Mouse (Mus musculus): ENCODE data around the gene Atp6v1g1. TPM values are rescaled to one million over a fixed set of nuclear protein-coding genes. Genes with fewer than 3 reads are reported as not detected.

Gene Atp6v1g1
- polyA plus RNA-seq, 1 experiment = 16.2 TPM

DNA sequence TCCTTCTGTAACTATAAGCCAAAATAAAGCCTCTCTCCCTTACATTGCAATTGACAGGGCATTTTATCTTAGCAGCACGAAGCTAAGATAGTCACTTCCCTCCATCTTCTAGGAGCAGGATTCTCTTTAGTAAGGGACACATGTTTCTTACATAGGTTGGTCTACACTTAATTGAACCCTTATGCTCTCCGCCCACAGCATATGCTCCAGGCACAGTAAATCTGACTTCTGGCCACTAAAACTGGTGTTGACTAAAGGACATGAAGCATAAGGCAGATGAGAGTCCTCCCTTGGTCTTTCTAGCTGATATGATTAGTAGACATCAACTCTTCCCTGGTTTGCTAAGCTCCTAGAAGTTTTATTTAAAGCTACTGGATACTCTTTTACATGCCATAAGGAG is 31.7 kb upstream of the Atp6v1g1 start:
- Histone ChIP-seq H3K36me3 (ENCODE audit: control insufficient read depth) (no peaks in the 10 kb centered on the region), H3K9me3 (ENCODE audit: control insufficient read depth, low read length) (no peaks in the 10 kb centered on the region), H3K4me3 (replicated peaks) (no peak overlapping the region), H3K4me1 (ENCODE audit: control insufficient read depth) (no peaks in the 10 kb centered on the region), H3K27me3 (ENCODE audit: control insufficient read depth) (no peaks in the 10 kb centered on the region)
- no peak for TF ChIP-seq GATA1 (IDR thresholded peaks at IDR 0.05; ENCODE audit: low read length)
- TF ChIP-seq TAL1 (IDR thresholded peaks at IDR 0.05; ENCODE audit: low read length) = no peak

DNA sequence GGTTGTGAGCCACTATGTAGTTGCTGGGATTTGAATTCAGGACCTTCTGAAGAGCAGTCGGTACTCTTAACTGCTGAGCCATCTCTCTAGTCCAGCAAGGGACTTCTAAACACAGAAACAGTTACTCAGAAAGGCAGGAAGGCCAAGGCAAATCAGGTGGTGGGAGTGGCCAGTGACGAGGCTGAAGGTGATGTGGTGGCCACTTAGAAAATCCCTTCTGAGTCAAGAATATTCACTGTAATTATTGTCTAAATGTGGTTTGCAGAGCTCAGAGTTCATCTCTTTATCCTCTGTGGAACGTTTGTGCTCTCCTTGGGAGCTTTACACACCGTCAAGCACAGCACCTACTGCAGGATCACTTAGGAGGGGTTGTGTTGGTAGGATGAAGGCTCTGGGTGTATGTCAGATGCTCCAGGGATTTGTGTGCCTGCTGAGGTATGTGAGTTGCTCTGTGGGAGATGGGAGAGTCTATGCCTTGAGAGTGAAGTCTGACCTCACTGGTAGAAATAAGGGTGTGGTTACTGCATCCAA is 30.1 kb upstream of the Atp6v1g1 start:
- Histone ChIP-seq H3K4me3 (replicated peaks) (no peak overlapping the region), H3K4me1 (ENCODE audit: control insufficient read depth) (no peaks in the 10 kb centered on the region), H3K36me3 (ENCODE audit: control insufficient read depth) (no peaks in the 10 kb centered on the region), H3K9me3 (ENCODE audit: control insufficient read depth, low read length) (no peaks in the 10 kb centered on the region), H3K27me3 (ENCODE audit: control insufficient read depth) (no peaks in the 10 kb centered on the region)
- TF ChIP-seq TAL1 (IDR thresholded peaks at IDR 0.05; ENCODE audit: low read length) = no peak
- TF ChIP-seq GATA1 (IDR thresholded peaks at IDR 0.05; ENCODE audit: low read length) = no peak

DNA sequence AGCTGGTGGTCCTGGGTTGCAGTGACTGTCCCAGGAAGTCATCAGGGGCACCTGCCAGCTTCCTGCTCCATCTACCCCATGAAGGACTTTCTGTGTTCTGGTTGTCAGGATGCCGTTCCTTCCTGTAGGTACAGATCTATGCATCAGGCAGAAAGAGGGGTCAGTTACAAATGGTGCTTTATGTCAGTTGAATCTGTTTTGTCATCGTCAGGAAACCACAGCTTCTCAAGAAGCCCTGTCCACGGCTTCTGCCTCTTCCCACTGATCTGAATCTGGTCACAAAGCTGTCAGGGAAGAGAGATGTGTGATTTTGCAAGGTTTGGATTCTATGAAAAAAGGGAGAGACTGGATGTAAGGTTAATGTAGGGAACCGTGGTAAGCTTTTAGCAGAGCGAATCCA is 29.6 kb upstream of the Atp6v1g1 start:
- H3K4me3 ChIP-seq (replicated peaks) = no peak overlapping the region
- no peaks in the 10 kb centered on the region for H3K4me1 ChIP-seq (ENCODE audit: control insufficient read depth)
- TF ChIP-seq TAL1 (IDR thresholded peaks at IDR 0.05; ENCODE audit: low read length) (no peak), GATA1 (IDR thresholded peaks at IDR 0.05; ENCODE audit: low read length) (no peak)
- no peaks in the 10 kb centered on the region for H3K27me3 ChIP-seq (ENCODE audit: control insufficient read depth)
- H3K36me3 ChIP-seq (ENCODE audit: control insufficient read depth) = no peaks in the 10 kb centered on the region
- no peaks in the 10 kb centered on the region for H3K9me3 ChIP-seq (ENCODE audit: control insufficient read depth, low read length)

DNA sequence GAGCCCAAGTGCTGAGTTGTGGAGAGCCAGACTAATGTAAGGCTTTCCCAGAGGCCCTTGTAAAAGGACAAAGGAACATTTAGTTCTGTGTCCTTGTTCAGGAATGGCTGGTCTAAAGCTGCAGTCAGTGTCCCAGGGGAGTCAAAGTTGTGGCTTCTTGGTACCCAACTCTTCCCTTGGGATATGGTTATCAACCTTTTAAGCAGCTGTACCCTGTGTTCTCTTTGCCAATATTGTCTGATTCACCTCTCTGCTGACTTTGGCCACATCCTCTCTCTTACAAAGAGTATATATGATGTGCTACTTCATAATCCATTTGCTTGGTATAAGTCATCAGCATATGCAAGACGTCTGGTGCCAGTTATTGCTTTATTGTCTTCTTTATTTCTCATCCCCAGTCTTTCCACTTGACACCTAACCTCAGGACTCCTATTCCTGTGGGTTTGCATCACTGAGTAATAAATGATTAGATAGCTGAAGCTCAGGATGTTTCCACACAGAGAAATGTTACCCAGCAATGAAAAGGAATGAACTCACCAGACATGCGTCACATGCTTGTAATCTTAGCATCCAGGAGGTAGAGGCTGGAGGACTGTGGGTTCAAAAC is 22.7 kb upstream of the Atp6v1g1 start:
- Histone ChIP-seq H3K27me3 (ENCODE audit: control insufficient read depth) (no peaks in the 10 kb centered on the region), H3K9me3 (ENCODE audit: control insufficient read depth, low read length) (no peaks in the 10 kb centered on the region), H3K4me1 (ENCODE audit: control insufficient read depth) (no peaks in the 10 kb centered on the region), H3K4me3 (replicated peaks) (no peak overlapping the region), H3K36me3 (ENCODE audit: control insufficient read depth) (no peaks in the 10 kb centered on the region)
- TF ChIP-seq GATA1 (IDR thresholded peaks at IDR 0.05; ENCODE audit: low read length) (no peak), TAL1 (IDR thresholded peaks at IDR 0.05; ENCODE audit: low read length) (no peak)

DNA sequence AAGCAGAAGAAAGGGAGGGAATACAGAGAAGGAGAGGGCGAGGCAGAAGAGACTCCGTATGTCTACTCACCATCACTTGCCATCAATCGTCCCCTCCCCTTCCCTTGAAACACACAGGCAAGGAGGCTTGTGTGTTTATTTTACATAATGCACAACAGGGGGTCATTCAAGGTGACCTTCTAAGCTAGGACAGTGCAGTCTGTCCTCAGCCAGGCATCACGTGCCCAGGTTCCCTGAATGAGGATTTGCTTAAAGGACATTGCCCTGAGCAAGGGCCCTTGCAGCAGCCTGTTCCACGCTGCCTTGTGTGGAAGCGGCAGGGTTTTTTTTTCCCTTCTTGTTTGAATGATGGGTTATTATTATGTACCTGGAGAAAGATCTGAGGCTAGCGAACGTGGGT is 19.1 kb upstream of the Atp6v1g1 start:
- Histone ChIP-seq H3K4me3 (replicated peaks) (no peak overlapping the region), H3K36me3 (ENCODE audit: control insufficient read depth) (no peaks in the 10 kb centered on the region), H3K4me1 (ENCODE audit: control insufficient read depth) (no peaks in the 10 kb centered on the region), H3K9me3 (ENCODE audit: control insufficient read depth, low read length) (no peaks in the 10 kb centered on the region), H3K27me3 (ENCODE audit: control insufficient read depth) (no peaks in the 10 kb centered on the region)
- TF ChIP-seq TAL1 (IDR thresholded peaks at IDR 0.05; ENCODE audit: low read length) (no peak), GATA1 (IDR thresholded peaks at IDR 0.05; ENCODE audit: low read length) (no peak)

DNA sequence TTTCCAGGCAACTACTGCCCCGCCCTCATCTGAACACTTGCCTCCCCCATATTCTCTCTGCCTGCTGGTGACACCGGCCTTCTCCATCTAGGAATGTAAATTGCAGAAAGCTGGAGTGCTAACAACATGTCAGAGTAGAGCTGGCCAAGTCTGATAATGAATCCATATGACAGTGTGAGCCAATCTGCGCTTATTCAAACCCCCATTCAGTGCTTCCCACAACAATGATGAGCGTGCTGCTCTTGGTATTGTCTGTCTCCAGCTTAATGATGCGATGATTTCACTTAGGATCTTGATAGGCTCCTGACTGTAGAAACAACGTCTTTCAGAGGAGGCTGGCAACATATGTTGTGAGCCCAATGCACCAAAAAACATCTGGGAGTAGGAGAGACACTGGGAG is 15.6 kb upstream of the Atp6v1g1 start:
- TF ChIP-seq TAL1 (IDR thresholded peaks at IDR 0.05; ENCODE audit: low read length) (no peak), GATA1 (IDR thresholded peaks at IDR 0.05; ENCODE audit: low read length) (no peak)
- Histone ChIP-seq H3K4me3 (replicated peaks) (no peak overlapping the region), H3K4me1 (ENCODE audit: control insufficient read depth) (no peaks in the 10 kb centered on the region), H3K9me3 (ENCODE audit: control insufficient read depth, low read length) (no peaks in the 10 kb centered on the region), H3K36me3 (ENCODE audit: control insufficient read depth) (no peaks in the 10 kb centered on the region), H3K27me3 (ENCODE audit: control insufficient read depth) (no peaks in the 10 kb centered on the region)

DNA sequence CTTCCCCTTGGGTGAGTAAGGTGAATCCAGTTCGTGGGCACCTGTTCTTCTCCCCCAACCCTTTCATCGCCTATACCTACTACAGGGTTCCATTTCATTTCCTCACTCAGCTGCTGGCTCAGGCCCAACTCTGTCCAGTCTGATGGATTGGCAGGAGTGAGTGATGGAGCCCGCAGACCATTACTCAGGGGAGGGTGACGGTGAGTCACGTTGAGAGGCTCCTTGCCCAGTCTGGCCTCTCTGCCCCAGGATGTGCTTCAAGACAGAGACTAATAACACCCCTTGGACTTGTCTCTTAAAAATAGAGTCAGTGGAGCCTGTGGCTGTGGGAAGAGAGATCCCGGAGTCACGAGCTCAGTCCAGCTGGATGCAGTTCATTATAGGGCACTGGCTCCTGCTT is 14.2 kb upstream of the Atp6v1g1 start:
- H3K36me3 ChIP-seq (ENCODE audit: control insufficient read depth) = no peaks in the 10 kb centered on the region
- no peaks in the 10 kb centered on the region for H3K9me3 ChIP-seq (ENCODE audit: control insufficient read depth, low read length)
- no peaks in the 10 kb centered on the region for H3K4me1 ChIP-seq (ENCODE audit: control insufficient read depth)
- no peak overlapping the region for H3K4me3 ChIP-seq (replicated peaks)
- TF ChIP-seq GATA1 (IDR thresholded peaks at IDR 0.05; ENCODE audit: low read length) (no peak), TAL1 (IDR thresholded peaks at IDR 0.05; ENCODE audit: low read length) (no peak)
- H3K27me3 ChIP-seq (ENCODE audit: control insufficient read depth) = no peaks in the 10 kb centered on the region

DNA sequence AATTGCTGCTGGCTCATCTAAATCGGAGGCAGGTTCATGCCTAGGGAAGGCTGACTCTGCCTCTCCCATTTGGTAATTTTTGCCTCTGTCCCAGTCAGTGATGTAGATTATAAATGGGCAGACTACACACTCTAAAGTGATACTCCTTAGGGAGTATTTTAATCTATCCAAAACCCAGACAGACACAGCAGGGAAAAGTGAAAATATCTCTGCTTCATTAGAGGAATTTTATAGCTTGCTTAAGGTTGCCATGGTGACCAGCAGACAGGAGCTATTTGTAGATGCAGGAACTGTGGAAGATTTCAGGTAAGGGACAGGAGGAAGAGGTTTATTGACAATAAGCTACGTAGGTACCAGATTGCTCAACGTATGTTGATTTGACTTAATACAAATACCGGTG is 7.0 kb upstream of the Atp6v1g1 start:
- Histone ChIP-seq H3K36me3 (ENCODE audit: control insufficient read depth) (no peaks in the 10 kb centered on the region), H3K4me3 (replicated peaks) (no peak overlapping the region), H3K9me3 (ENCODE audit: control insufficient read depth, low read length) (no peaks in the 10 kb centered on the region), H3K27me3 (ENCODE audit: control insufficient read depth) (no peaks in the 10 kb centered on the region), H3K4me1 (ENCODE audit: control insufficient read depth) (no peaks in the 10 kb centered on the region; the same call in 1 of the 2 replicates)
- TF ChIP-seq GATA1 (IDR thresholded peaks at IDR 0.05; ENCODE audit: low read length) (no peak), TAL1 (IDR thresholded peaks at IDR 0.05; ENCODE audit: low read length) (no peak)

DNA sequence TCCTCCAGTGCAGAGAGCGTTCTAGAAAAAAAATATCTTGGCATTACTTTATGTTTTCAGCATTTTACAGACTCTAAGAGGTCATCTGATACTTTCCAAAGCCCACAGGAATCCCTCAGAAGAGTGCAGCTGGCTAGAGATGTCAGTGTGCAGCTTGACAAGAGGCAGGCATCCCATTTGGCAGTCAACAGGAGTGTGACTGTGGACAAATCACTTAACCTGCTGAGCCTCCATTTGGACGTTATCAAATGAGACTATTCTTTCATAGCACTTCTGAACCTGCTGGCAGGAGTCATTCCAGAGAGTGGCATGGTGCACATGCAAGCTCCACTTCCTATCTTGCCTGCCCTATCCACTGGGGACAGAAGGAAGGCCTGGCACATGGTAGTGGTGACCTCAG is 2.4 kb upstream of the Atp6v1g1 start:
- Histone ChIP-seq H3K36me3 (ENCODE audit: control insufficient read depth) (peaks cover 5% of the 10 kb centered on the region), H3K27me3 (ENCODE audit: control insufficient read depth) (no peaks in the 10 kb centered on the region), H3K4me1 (ENCODE audit: control insufficient read depth) (peaks cover 35% of the 10 kb centered on the region), H3K4me3 (replicated peaks) (no peak overlapping the region), H3K9me3 (ENCODE audit: control insufficient read depth, low read length) (no peaks in the 10 kb centered on the region)
- TF ChIP-seq GATA1 (IDR thresholded peaks at IDR 0.05; ENCODE audit: low read length) = no peak
- no peak for TF ChIP-seq TAL1 (IDR thresholded peaks at IDR 0.05; ENCODE audit: low read length)
